Mouse (Mus musculus): ENCODE measurements around the gene Cryz. TPM values are rescaled to one million over a fixed set of nuclear protein-coding genes. Genes with fewer than 3 reads are reported as not detected.

The Cryz gene
- polyA plus RNA-seq (2016; fragmentation: Nextera tagmentation; extraction: Ambion mirVana), result 23.8 and 24.2 TPM in 2 replicates

GRCm38 (mm10) chr3:154596488-154596933 lies at the start of gene Cryz:
Cryz (plus strand) TSS chr3:154596711.
- Histone ChIP-seq H3K27me3 (ENCODE audit: poor library complexity, severe bottlenecking) (no peaks in the 10 kb centered on the region), H3K9me3 (no peaks in the 10 kb centered on the region), H3K4me3 (peak within 1 kb of the TSS; percentile 64), H3K36me3 (replicated peaks) (peaks cover 30% of the 10 kb centered on the region), H3K27ac (peak within 1 kb of the TSS; percentile 96), H3K4me1 (peaks cover 13% of the 10 kb centered on the region)
- peak; percentile 94 for DNase-seq (ENCODE audit: extremely low spot score, low spot score)
- 0% methylated on average over 25 of the region's 25 CpGs for WGBS

DNA sequence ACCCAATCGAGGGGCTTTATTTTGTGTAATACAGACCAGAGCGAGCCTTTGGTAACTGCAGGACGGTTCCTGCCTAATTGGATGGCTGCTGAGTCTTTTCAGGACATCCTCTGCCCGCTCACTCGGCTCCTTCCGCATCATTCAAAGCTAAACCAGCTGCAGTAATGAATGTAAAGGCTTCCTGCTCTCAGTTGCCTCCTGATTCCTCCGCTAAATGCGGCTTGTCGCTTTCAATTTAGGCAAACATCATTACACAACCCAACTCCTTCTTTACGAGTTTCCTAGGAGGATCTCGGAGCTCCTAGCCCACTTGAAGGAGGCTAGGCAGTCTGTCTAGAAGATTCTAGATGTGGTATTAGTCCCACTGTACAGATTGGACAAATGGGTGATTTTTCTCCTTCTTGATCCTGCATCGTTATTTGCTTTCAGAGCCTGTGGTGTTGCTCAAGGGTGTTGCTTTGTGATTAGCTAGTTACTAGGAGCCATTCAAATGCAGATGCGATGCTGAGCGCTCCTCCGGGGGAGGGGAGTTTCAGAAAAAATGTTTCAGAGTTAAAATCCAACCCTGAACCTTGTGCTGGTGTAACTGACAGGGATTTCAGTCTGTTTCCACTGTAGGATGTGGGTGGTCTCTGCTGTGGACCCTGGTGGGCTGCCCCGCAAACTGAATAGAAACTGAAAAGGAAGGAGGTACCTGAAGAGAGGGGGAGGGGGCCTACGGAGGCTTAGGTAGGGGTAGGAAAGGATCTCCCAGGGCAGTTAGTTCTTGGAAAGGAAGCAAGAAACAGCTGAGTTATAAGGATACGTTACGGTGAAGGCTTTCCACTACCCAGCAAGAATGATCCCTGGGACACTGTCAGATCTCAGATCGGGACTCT lies 48.7 kb upstream of the Cryz start:
- Histone ChIP-seq H3K4me3 (peak overlapping the region; percentile 37), H3K27ac (peak overlapping the region; percentile 56; the same call in 1 of the 2 replicates), H3K9me3 (no peaks in the 10 kb centered on the region), H3K36me3 (replicated peaks) (no peaks in the 10 kb centered on the region), H3K27me3 (ENCODE audit: poor library complexity, severe bottlenecking) (peaks cover 49% of the 10 kb centered on the region), H3K4me1 (peaks cover 51% of the 10 kb centered on the region)
- WGBS, result 2% methylated on average over 20 of the region's 20 CpGs
- DNase-seq (ENCODE audit: extremely low spot score, low spot score), result peak; percentile 42

DNA sequence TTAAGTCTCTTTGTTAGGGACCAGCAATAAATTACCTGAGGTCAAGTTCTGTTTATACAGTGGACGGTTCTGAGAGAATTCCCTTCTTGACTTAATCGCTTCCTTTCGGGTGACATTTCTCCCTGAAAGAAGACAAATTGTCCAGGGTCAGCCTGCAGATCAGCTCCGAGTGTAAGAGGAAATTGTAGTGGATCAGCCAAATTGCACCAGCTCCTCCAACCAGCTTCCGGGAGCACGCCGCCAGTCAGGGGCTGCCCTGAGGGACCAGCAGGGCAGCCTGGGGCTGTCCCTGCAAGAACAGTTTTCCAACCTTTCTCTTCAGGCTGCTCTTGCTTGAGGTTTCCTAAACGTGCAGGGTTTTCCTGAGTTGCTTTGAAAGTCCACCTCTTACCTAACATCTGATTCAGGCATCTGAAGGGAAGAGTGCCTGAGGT lies 47.6 kb upstream of the Cryz start:
- Histone ChIP-seq H3K27me3 (ENCODE audit: poor library complexity, severe bottlenecking) (peaks cover 52% of the 10 kb centered on the region), H3K4me3 (no peak overlapping the region), H3K4me1 (peaks cover 51% of the 10 kb centered on the region), H3K27ac (no peak overlapping the region), H3K36me3 (replicated peaks) (no peaks in the 10 kb centered on the region), H3K9me3 (no peaks in the 10 kb centered on the region)
- 16% methylated on average over 8 of the region's 8 CpGs for WGBS
- no peak for DNase-seq (ENCODE audit: extremely low spot score, low spot score)

GRCm38 (mm10) chr3:154550326-154551034 lies 46.0 kb upstream of the Cryz start:
- 47% methylated on average over 17 of the region's 17 CpGs for WGBS
- H3K27ac ChIP-seq, result no peak overlapping the region

DNA sequence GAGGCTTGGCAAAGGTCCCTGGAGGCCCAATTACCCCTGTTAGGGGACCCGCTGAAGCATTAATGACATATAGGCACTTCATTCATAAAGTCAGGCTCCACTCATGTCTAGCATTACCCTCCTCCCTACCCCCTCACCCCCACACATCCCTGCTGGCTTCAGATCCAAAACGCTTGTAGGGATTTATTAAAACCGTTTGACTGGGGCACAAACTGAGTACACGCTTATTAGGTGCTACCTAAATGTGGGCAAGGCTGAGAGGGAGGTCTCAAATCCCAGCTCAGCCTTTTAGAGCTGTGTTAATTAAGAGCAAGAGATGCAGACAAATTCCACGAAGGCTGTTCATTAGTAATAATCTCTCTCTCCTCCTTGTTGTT lies 45.5 kb upstream of the Cryz start:
- peaks cover 51% of the 10 kb centered on the region for H3K4me1 ChIP-seq
- 32% methylated on average over 5 of the region's 5 CpGs for WGBS
- H3K4me3 ChIP-seq, result no peak overlapping the region
- no peaks in the 10 kb centered on the region for H3K36me3 ChIP-seq (replicated peaks)
- H3K9me3 ChIP-seq, result no peaks in the 10 kb centered on the region
- H3K27ac ChIP-seq, result no peak overlapping the region
- no peak for DNase-seq (ENCODE audit: extremely low spot score, low spot score)
- peaks cover 43% of the 10 kb centered on the region for H3K27me3 ChIP-seq (ENCODE audit: poor library complexity, severe bottlenecking)

More at GRCm38 (mm10) chr3:154550326-154551034, 46.0 kb upstream of the Cryz start:
- Histone ChIP-seq H3K4me3 (no peak overlapping the region), H3K36me3 (replicated peaks) (no peaks in the 10 kb centered on the region), H3K9me3 (no peaks in the 10 kb centered on the region), H3K27me3 (ENCODE audit: poor library complexity, severe bottlenecking) (peaks cover 48% of the 10 kb centered on the region), H3K4me1 (peaks cover 51% of the 10 kb centered on the region)
- no peak for DNase-seq (ENCODE audit: extremely low spot score, low spot score)

DNA sequence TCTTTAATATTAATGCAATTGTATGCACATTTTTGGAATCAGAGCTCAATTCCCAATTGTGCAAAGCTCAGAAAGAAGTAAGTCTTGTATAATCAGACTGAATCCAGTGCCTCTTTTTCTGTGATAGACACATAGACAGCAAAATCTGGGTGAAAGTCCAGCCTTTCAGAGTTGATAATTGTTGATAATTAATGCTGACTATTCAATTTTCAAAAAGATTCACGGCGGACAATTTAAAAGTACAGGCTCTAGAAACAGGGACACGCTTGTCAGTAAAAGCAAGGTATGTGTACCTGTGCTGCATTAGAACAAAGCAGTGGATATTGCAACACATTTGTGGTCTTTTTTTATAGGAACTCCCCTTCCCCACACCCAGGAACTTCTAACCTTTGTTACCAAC lies 34.3 kb upstream of the Cryz start:
- H3K4me1 ChIP-seq, result no peaks in the 10 kb centered on the region
- H3K36me3 ChIP-seq (replicated peaks), result no peaks in the 10 kb centered on the region
- DNase-seq (ENCODE audit: extremely low spot score, low spot score), result no peak
- WGBS, result 98% methylated on average over 3 of the region's 3 CpGs
- peaks cover 9% of the 10 kb centered on the region; the same call in 1 of the 2 replicates for H3K27me3 ChIP-seq (ENCODE audit: poor library complexity, severe bottlenecking)
- H3K27ac ChIP-seq, result no peak overlapping the region
- no peaks in the 10 kb centered on the region for H3K9me3 ChIP-seq
- no peak overlapping the region for H3K4me3 ChIP-seq

- no peak for DNase-seq (ENCODE audit: extremely low spot score, low spot score)
- 72% methylated on average over 3 of the region's 3 CpGs for WGBS
- H3K4me3 ChIP-seq, result no peak overlapping the region
- no peaks in the 10 kb centered on the region for H3K9me3 ChIP-seq
- peaks cover 35% of the 10 kb centered on the region for H3K27me3 ChIP-seq (ENCODE audit: poor library complexity, severe bottlenecking)
- no peak overlapping the region for H3K27ac ChIP-seq
- H3K4me1 ChIP-seq, result peaks cover 7% of the 10 kb centered on the region
- H3K36me3 ChIP-seq (replicated peaks), result no peaks in the 10 kb centered on the region
Measured at GRCm38 (mm10) chr3:154565437-154565836, 31.1 kb upstream of the Cryz start.

- H3K36me3 ChIP-seq (replicated peaks), result no peaks in the 10 kb centered on the region
- DNase-seq (ENCODE audit: extremely low spot score, low spot score), result no peak
- no peaks in the 10 kb centered on the region for H3K9me3 ChIP-seq
- H3K4me1 ChIP-seq, result peaks cover 23% of the 10 kb centered on the region
- H3K4me3 ChIP-seq, result peak overlapping the region; percentile 40
- WGBS, result 27% methylated on average over 14 of the region's 14 CpGs
- H3K27ac ChIP-seq, result no peak overlapping the region
- peaks cover 51% of the 10 kb centered on the region for H3K27me3 ChIP-seq (ENCODE audit: poor library complexity, severe bottlenecking)
Measured at GRCm38 (mm10) chr3:154570029-154570575, 26.4 kb upstream of the Cryz start.

GRCm38 (mm10) chr3:154570786-154571185 lies 25.7 kb upstream of the Cryz start:
- DNase-seq (ENCODE audit: extremely low spot score, low spot score), result peak; percentile 35
- H3K36me3 ChIP-seq (replicated peaks), result no peaks in the 10 kb centered on the region
- no peaks in the 10 kb centered on the region for H3K9me3 ChIP-seq
- 6% methylated on average over 12 of the region's 12 CpGs for WGBS
- no peak overlapping the region for H3K27ac ChIP-seq
- peaks cover 51% of the 10 kb centered on the region for H3K27me3 ChIP-seq (ENCODE audit: poor library complexity, severe bottlenecking)
- peaks cover 23% of the 10 kb centered on the region for H3K4me1 ChIP-seq
- H3K4me3 ChIP-seq, result peak overlapping the region; percentile 40

DNA sequence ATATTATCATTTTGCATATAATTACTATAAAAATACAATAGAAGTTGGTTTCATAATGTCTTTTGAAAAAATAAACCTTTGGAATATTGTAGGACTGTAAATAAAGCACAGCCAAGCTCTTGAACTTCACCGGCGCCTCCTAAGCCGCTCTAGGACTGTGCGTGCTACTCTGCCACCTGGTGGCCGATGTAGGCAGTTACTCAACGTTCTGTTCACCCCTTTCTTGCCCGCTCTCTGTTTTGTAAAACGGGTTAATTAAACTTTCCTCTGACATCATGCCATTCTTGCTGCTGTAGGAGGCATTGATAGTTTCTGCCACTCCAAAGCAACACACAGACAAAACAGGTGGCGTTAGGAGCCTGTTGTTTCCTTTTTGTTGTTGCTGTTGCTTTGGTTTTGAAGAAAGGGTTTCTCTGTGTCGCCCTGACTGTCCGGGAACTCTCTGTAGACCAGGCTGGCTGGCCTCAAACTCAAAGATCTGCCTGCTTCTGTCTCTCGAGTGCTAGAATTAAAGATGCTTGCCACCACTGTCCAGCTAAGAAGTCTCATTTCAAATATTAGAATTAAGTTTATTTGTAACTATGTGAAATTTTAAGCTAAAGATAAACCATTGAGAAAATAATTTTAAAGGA lies 24.1 kb upstream of the Cryz start:
- H3K4me1 ChIP-seq, result peaks cover 23% of the 10 kb centered on the region
- no peak overlapping the region for H3K27ac ChIP-seq
- H3K4me3 ChIP-seq, result peak overlapping the region; percentile 15; the same call in 1 of the 2 replicates
- no peaks in the 10 kb centered on the region for H3K9me3 ChIP-seq
- WGBS, result 16% methylated on average over 12 of the region's 12 CpGs
- no peaks in the 10 kb centered on the region for H3K36me3 ChIP-seq (replicated peaks)
- peak; percentile 75 for DNase-seq (ENCODE audit: extremely low spot score, low spot score)
- H3K27me3 ChIP-seq (ENCODE audit: poor library complexity, severe bottlenecking), result peaks cover 41% of the 10 kb centered on the region

- DNase-seq (ENCODE audit: extremely low spot score, low spot score), result no peak
Measured at GRCm38 (mm10) chr3:154573666-154574065, 22.8 kb upstream of the Cryz start.

DNA sequence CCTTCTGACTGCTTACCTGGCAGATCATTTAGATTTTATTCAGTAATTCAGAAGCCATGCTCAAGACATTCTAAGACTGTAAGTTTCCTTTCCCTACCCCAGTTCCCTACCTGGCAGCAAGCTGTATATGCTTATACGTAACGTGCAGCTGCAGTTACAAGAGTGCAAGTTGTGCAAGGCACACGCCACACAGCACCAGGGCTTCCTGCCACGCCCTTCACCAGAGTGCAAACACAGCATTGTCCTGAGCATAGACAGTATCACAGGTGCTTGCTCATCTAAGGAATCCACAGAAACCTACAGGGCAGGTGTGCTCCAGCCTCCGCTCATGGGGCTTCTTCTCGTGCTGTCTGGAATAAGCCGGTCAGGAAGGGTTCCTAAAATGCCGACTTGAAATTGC lies 18.6 kb upstream of the Cryz start:
- DNase-seq (ENCODE audit: extremely low spot score, low spot score), result no peak
- Histone ChIP-seq H3K27me3 (ENCODE audit: poor library complexity, severe bottlenecking) (no peaks in the 10 kb centered on the region), H3K36me3 (replicated peaks) (peaks cover 23% of the 10 kb centered on the region), H3K4me3 (no peak overlapping the region), H3K9me3 (no peaks in the 10 kb centered on the region), H3K4me1 (no peaks in the 10 kb centered on the region), H3K27ac (no peak overlapping the region)
- 95% methylated on average over 8 of the region's 8 CpGs for WGBS

More at GRCm38 (mm10) chr3:154573666-154574065, 22.8 kb upstream of the Cryz start:
- Histone ChIP-seq H3K9me3 (no peaks in the 10 kb centered on the region), H3K4me1 (peaks cover 23% of the 10 kb centered on the region), H3K36me3 (replicated peaks) (peaks cover 5% of the 10 kb centered on the region), H3K27ac (no peak overlapping the region), H3K27me3 (ENCODE audit: poor library complexity, severe bottlenecking) (peaks cover 31% of the 10 kb centered on the region), H3K4me3 (no peak overlapping the region)
- WGBS, result 83% methylated on average over 6 of the region's 6 CpGs
